Mouse (Mus musculus) liver, adult 2 months (tissue): Measurements from ENCODE around the gene Plekha6. TPM values are rescaled to one million over a fixed set of nuclear protein-coding genes. Genes with fewer than 3 reads are reported as not detected.

Experiments used
- DNase-seq: peaks from one replicate; pipeline ENCODE4 v3.0.0-alpha.2; 2011; ENCODE audit warnings: low read depth, low spot score; ENCODE audit errors: extremely low read depth
- H3K27ac ChIP-seq: fragments of 200-500 bp; replicated peaks from 2 replicates; pipeline ENCODE4 v1.5.1; 2012; ENCODE audit warnings: low read depth, mild to moderate bottlenecking, control low read depth, inconsistent platforms, low read length; ENCODE audit not compliant: insufficient read depth
- H3K27me3 ChIP-seq: fragments of 200-500 bp; 2 replicates; pipeline ENCODE4 v1.6.1; 2012; ENCODE audit warnings: mild to moderate bottlenecking, moderate library complexity, low read length, inconsistent platforms; ENCODE audit not compliant: control insufficient read depth, insufficient read depth
- H3K36me3 ChIP-seq: fragments of 200-500 bp; 2 replicates; pipeline ENCODE4 v1.6.1; 2012; ENCODE audit warnings: low read length, inconsistent platforms; ENCODE audit not compliant: control insufficient read depth, insufficient read depth
- H3K4me1 ChIP-seq: fragments of 200-500 bp; 2 replicates; pipeline ENCODE4 v1.6.1; 2011; ENCODE audit warnings: low read length; ENCODE audit not compliant: control insufficient read depth, insufficient read depth
- H3K4me3 ChIP-seq: fragments of 200-500 bp; 2 replicates; pipeline ENCODE4 v1.5.1; 2011; ENCODE audit warnings: low read depth, mild to moderate bottlenecking, control low read depth, low read length, moderate library complexity; ENCODE audit not compliant: insufficient read depth
- H3K79me2 ChIP-seq: fragments of 200-500 bp; 2 replicates; pipeline ENCODE4 v1.6.1; 2012; ENCODE audit warnings: inconsistent platforms, mild to moderate bottlenecking, low read length, moderate library complexity; ENCODE audit not compliant: control insufficient read depth, insufficient read depth
- H3K9ac ChIP-seq: fragments of 200-500 bp; 2 replicates; pipeline ENCODE4 v1.6.1; 2012; ENCODE audit warnings: low read depth, mild to moderate bottlenecking, control low read depth, inconsistent platforms, low read length
- CTCF ChIP-seq: fragments of 200-500 bp; IDR thresholded peaks from 2 replicates; pipeline ENCODE4 v1.5.1; 2011; ENCODE audit warnings: low read depth, low read length, control low read depth
- POLR2A ChIP-seq: fragments of 200-500 bp; IDR thresholded peaks from 2 replicates; pipeline ENCODE4 v1.6.1; 2011; ENCODE audit warnings: low read length, control low read depth; ENCODE audit not compliant: insufficient read depth; ENCODE audit errors: extremely low read depth
- WGBS: fragments of 180-500 bp; shearing (Covaris S2); methylation state at CpG from one replicate; pipeline ENCODE4 v1.1.7; 2018; 5-methylcytosine and 5-hydroxymethylcytosine counted together
- polyA plus RNA-seq: library from polyadenylated mRNA; depleted of rRNA; stranded (reverse); fragments of >200 nt; gene quantifications from 2 replicates; pipeline ENCODE4 v1.2.3, GENCODE M21; 2012
- total RNA-seq: library from RNA; depleted of rRNA; stranded (reverse); fragments of >200 nt; gene quantifications from 2 replicates; pipeline ENCODE4 v1.2.3, GENCODE M21; 2014

Plekha6 gene
- total and polyA plus RNA-seq, 2 experiments, result 20.5 to 37.2 TPM

DNA sequence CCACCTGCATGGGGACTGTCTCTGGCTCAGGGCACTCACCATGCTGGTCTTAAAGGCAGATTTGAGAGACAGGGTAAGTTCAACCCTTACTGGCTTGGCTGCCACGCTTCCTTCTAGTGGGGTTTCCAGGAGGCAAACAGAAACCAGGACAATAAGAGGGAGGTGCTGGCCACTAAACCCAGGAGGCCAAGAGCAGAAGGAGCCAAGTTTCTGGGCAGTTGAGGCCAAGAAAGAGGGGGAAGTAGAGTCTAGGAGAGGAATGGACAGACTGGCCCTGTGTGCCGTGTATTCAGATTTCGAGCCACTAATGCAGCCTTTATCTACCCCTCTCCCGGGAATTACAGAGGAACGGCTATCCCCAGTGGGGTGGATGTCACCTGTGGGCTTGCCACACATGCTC, 83.2 kb downstream of the Plekha6 start:
- H3K79me2 ChIP-seq, result peaks cover 20% of the 10 kb centered on the region; the same call in 1 of the 2 replicates
- peaks cover 3% of the 10 kb centered on the region; the same call in 1 of the 2 replicates for H3K36me3 ChIP-seq
- H3K4me1 ChIP-seq, result peaks cover 37% of the 10 kb centered on the region
- WGBS, result 18% methylated on average over 5 of the region's 5 CpGs
- no peaks in the 10 kb centered on the region for H3K27me3 ChIP-seq
- peak overlapping the region; percentile 96 for H3K27ac ChIP-seq
- TF ChIP-seq CTCF (no peak), POLR2A (no peak)
- DNase-seq, result peak; percentile 57
- H3K4me3 ChIP-seq, result peak overlapping the region; percentile 62
- H3K9ac ChIP-seq, result peak overlapping the region; percentile 84

- DNase-seq, result no peak
- Histone ChIP-seq H3K4me3 (no peak overlapping the region), H3K4me1 (peaks cover 45% of the 10 kb centered on the region), H3K79me2 (peaks cover 27% of the 10 kb centered on the region; the same call in 1 of the 2 replicates), H3K27me3 (no peaks in the 10 kb centered on the region), H3K27ac (peak overlapping the region; percentile 55), H3K36me3 (peaks cover 3% of the 10 kb centered on the region; the same call in 1 of the 2 replicates), H3K9ac (peak overlapping the region; percentile 14; the same call in 1 of the 2 replicates)
- 74% methylated on average over 6 of the region's 6 CpGs for WGBS
- TF ChIP-seq POLR2A (no peak), CTCF (no peak)
These were observed 86.8 kb downstream of the Plekha6 start for GRCm38 (mm10) chr1:133250761-133251160.

- Histone ChIP-seq H3K36me3 (peaks cover 3% of the 10 kb centered on the region; the same call in 1 of the 2 replicates), H3K27ac (peak overlapping the region; percentile 55), H3K4me1 (peaks cover 51% of the 10 kb centered on the region), H3K4me3 (no peak overlapping the region), H3K79me2 (peaks cover 33% of the 10 kb centered on the region; the same call in 1 of the 2 replicates), H3K27me3 (no peaks in the 10 kb centered on the region), H3K9ac (no peak overlapping the region)
- 7% methylated on average over 5 of the region's 5 CpGs for WGBS
- TF ChIP-seq CTCF (no peak), POLR2A (no peak)
- peak; percentile 73 for DNase-seq
These were observed 87.6 kb downstream of the Plekha6 start for GRCm38 (mm10) chr1:133251625-133252034.

GRCm38 (mm10) chr1:133252251-133252650, 88.2 kb downstream of the Plekha6 start:
- DNase-seq, result peak; percentile 53
- H3K27ac ChIP-seq, result peak overlapping the region; percentile 35
- WGBS, result 50% methylated on average over 3 of the region's 3 CpGs

DNA sequence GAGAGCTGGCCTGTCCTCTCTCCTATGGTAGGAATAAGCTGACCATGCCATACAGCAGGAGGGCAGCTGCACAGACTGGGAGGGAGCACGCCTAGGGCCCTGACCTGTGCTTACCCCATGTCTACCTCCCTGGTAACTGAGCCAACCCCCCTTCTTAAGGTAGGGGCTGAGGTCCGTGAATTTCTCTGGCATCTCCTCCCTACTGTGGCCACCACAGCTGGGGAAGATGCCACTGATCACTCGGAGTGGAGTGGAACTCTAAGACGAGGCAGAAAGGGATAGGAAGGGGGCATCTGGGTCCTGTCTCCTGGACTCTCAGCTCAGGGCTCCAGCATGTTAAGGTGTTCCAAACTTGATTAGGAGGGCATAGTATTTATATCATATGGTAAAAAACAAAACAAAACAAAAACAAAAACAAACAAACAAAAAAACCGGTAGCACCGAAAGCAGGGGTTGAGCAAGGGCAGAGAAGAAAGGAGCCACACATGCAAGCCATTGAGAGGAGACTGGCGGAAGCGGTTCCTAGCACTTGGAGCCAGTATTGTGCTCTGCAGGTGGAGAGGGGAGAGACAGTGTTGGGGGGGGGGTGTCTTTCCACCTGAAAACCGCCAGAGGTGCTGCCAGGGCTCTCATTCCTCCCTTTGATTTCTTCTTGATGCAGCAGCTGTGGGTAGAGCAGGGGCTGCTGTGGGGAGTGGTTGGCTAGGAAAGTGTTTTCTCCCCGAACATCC, 89.0 kb downstream of the Plekha6 start:
- Histone ChIP-seq H3K9ac (peak overlapping the region; percentile 51), H3K27me3 (no peaks in the 10 kb centered on the region), H3K36me3 (peaks cover 3% of the 10 kb centered on the region; the same call in 1 of the 2 replicates), H3K79me2 (peaks cover 26% of the 10 kb centered on the region; the same call in 1 of the 2 replicates), H3K4me3 (no peak overlapping the region; the same call in 1 of the 2 replicates), H3K4me1 (peaks cover 48% of the 10 kb centered on the region), H3K27ac (peak overlapping the region; percentile 72)
- no peak for TF ChIP-seq CTCF
- TF ChIP-seq POLR2A, result no peak
- DNase-seq, result no peak
- 62% methylated on average over 10 of the region's 10 CpGs for WGBS

More at GRCm38 (mm10) chr1:133252251-133252650, 88.2 kb downstream of the Plekha6 start:
- Histone ChIP-seq H3K4me1 (peaks cover 54% of the 10 kb centered on the region), H3K9ac (peak overlapping the region; percentile 6; the same call in 1 of the 2 replicates), H3K36me3 (peaks cover 3% of the 10 kb centered on the region; the same call in 1 of the 2 replicates), H3K79me2 (peaks cover 33% of the 10 kb centered on the region; the same call in 1 of the 2 replicates), H3K27me3 (no peaks in the 10 kb centered on the region), H3K4me3 (no peak overlapping the region)
- TF ChIP-seq POLR2A, result no peak
- TF ChIP-seq CTCF, result no peak

- Histone ChIP-seq H3K9ac (no peak overlapping the region), H3K27ac (peak overlapping the region; percentile 30), H3K4me3 (no peak overlapping the region), H3K36me3 (peaks cover 1% of the 10 kb centered on the region; the same call in 1 of the 2 replicates), H3K79me2 (peaks cover 25% of the 10 kb centered on the region; the same call in 1 of the 2 replicates), H3K27me3 (no peaks in the 10 kb centered on the region), H3K4me1 (peaks cover 50% of the 10 kb centered on the region)
- TF ChIP-seq POLR2A, result no peak
- TF ChIP-seq CTCF, result no peak
- WGBS, result 57% methylated on average over 1 of the region's 1 CpGs
- DNase-seq, result peak; percentile 50
These were observed 89.5 kb downstream of the Plekha6 start for GRCm38 (mm10) chr1:133253532-133253866.
